Mouse (Mus musculus) gastrocnemius, adult 8-10 months (tissue): Measurements from ENCODE around the gene Psmd1. TPM values are rescaled to one million over a fixed set of nuclear protein-coding genes. Genes with fewer than 3 reads are reported as not detected.
A peak's percentile ranks its signal among the peaks of the same experiment; 100 is the strongest.

Source experiments
- DNase-seq, 2 experiments: peaks; one replicate each; pipeline ENCODE4 v3.0.0; 2022; ENCODE audit warnings: low spot score in 2 of 2
- total RNA-seq, 4 experiments: library from RNA; stranded (reverse); gene quantifications; 2 replicates each; pipeline ENCODE4 v1.2.4; 2022

Psmd1 gene
- total RNA-seq, 4 experiments from 2014 or later = 124 to 134 (median 130) TPM

GRCm38 (mm10) chr1:86156075-86156474, 91.9 kb downstream of the Psmd1 start:
- DNase-seq = no peak

- no peak for DNase-seq
Measured at GRCm38 (mm10) chr1:86156595-86156994, 92.4 kb downstream of the Psmd1 start.

GRCm38 (mm10) chr1:86160059-86160458, 95.9 kb downstream of the Psmd1 start:
- no peak for DNase-seq

GRCm38 (mm10) chr1:86160479-86160878, 96.3 kb downstream of the Psmd1 start:
- DNase-seq = no peak

GRCm38 (mm10) chr1:86161061-86161460, 96.9 kb downstream of the Psmd1 start:
- DNase-seq = no peak

- no peak for DNase-seq
Measured at GRCm38 (mm10) chr1:86174602-86175001, 110.4 kb downstream of the Psmd1 start.

GRCm38 (mm10) chr1:86176066-86176465, 111.9 kb downstream of the Psmd1 start:
- DNase-seq = no peak

GRCm38 (mm10) chr1:86178462-86179253, 114.5 kb downstream of the Psmd1 start:
- DNase-seq = peak; percentile 40 to 52

- no peak for DNase-seq
Measured at GRCm38 (mm10) chr1:86182004-86182709, 118.0 kb downstream of the Psmd1 start.

- no peak for DNase-seq
Measured at GRCm38 (mm10) chr1:86183577-86184263, 119.5 kb downstream of the Psmd1 start.

- DNase-seq = no peak
Measured at GRCm38 (mm10) chr1:86186762-86187161, 122.6 kb downstream of the Psmd1 start.

GRCm38 (mm10) chr1:86187856-86188255, 123.7 kb downstream of the Psmd1 start:
- DNase-seq = no peak

GRCm38 (mm10) chr1:86188271-86188670, 124.1 kb downstream of the Psmd1 start:
- DNase-seq = no peak

Other genes with a start within 250 kb of the Psmd1 start
- 10 to 100 TPM; 24.3 to 35.2 (median 28.2) TPM for gene Itm2c, start 170.1 kb upstream of the Psmd1 start, total RNA-seq
- under 1 TPM in 2 of 4 experiments, not detected in 2; 0.22 to 0.67 TPM for gene 4933407L21Rik, start 135.9 kb upstream of the Psmd1 start, total RNA-seq
- not detected for gene Gpr55, start 103.4 kb upstream of the Psmd1 start, total RNA-seq
- not detected for gene Spata3, start 47.6 kb upstream of the Psmd1 start, total RNA-seq
- gene 2810459M11Rik, start 18.5 kb upstream of the Psmd1 start, total RNA-seq = not detected
- under 1 TPM in 2 of 4 experiments, not detected in 2; 0.27 to 0.65 TPM for gene Htr2b, start 47.6 kb downstream of the Psmd1 start, total RNA-seq
- gene Gm21972, start 69.2 kb downstream of the Psmd1 start, total RNA-seq = not detected
- 1 to 10 TPM; 1.5 to 2.1 (median 1.8) TPM for gene Armc9, start 90.4 kb downstream of the Psmd1 start, total RNA-seq
- gene B3gnt7, start 238.4 kb downstream of the Psmd1 start, total RNA-seq = not detected